Mouse (Mus musculus): ENCODE results near the gene Elane. TPM values are rescaled to one million over a fixed set of nuclear protein-coding genes. Genes with fewer than 3 reads are reported as not detected.

Gene Elane
- polyA plus RNA-seq, 1 experiment: not detected

DNA sequence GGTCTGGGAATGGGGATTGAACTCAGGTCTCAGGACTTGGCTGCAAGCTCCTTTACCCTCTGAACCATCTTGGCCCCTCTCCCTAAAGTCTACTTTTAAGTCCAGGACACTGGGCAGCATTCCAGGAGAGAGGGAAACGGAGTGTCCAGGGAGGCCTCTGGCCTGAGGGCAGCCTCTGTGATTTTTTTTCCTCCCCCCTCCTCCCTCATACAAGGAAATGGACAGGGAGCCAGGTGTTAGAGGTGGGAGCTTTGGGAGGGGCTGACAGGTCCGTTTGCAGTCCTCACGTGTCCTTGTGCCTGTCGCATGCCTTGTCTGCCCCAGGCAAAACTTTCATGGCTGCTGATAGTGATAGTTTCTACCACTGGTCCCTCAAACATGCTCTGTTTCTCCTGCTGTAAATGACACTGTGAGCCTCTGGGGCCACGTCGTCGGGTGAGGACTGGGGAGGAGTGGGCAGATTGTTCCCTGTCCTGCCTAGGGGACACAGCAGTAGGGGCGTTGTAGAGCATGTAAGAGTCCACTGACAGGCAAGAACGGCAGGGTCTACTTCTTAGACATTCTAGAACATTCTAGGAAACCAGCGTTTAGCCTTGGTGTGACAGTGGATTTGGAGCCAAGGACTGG lies 50.4 kb downstream of the Elane start:
- Histone ChIP-seq H3K4me1 (ENCODE audit: control insufficient read depth, insufficient read depth, low read length) (peaks cover 56% of the 10 kb centered on the region), H3K27ac (ENCODE audit: insufficient read depth, low read depth, low read length) (no peak overlapping the region), H3K4me3 (ENCODE audit: insufficient read depth, low read depth, low read length) (no peak overlapping the region)
- 59% methylated on average over 10 of the region's 10 CpGs for WGBS
- TF ChIP-seq POLR2A (IDR thresholded peaks at IDR 0.05; ENCODE audit: insufficient read depth, low read depth, low read length): no peak
- no peak for TF ChIP-seq CTCF (IDR thresholded peaks at IDR 0.05; ENCODE audit: insufficient read depth, low read depth, low read length)

DNA sequence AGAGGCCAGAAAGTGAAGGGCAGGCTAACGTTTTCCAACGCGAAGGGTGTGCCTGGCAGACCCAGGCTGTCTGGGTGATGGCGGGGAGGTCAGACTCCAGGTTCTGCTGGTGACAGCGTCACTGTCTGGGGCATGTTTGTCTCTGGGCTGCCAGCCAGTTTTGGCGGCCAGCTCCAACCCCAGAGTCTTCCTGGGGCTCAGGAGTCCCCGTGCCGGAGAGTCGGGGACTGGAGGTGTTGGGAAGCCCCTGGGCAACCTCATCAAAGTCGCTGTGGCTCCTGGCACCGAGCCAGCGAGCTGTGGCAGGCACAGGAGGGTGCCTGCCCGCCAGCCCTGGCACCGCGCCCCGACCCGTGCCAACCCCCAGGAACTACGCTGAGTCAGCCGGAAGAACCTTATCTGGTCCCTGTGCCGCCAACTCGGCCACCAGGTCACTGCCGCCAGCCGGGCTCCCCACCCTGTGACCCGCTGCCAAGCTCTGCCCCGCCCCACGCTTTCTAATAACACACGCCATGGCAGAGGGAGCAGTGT lies 50.9 kb downstream of the Elane start:
- H3K4me1 ChIP-seq (ENCODE audit: control insufficient read depth, insufficient read depth, low read length): peaks cover 54% of the 10 kb centered on the region
- 22% methylated on average over 27 of the region's 27 CpGs for WGBS
- no peak overlapping the region for H3K4me3 ChIP-seq (ENCODE audit: insufficient read depth, low read depth, low read length)
- TF ChIP-seq POLR2A (IDR thresholded peaks at IDR 0.05; ENCODE audit: insufficient read depth, low read depth, low read length) (no peak), CTCF (IDR thresholded peaks at IDR 0.05; ENCODE audit: insufficient read depth, low read depth, low read length) (no peak)
- H3K27ac ChIP-seq (ENCODE audit: insufficient read depth, low read depth, low read length): no peak overlapping the region

Other genes starting within 250 kb of the Elane start
- gene Shc2, start 248.3 kb upstream of the Elane start, polyA plus RNA-seq (2012; ENCODE audit: insufficient read depth, insufficient read length, low replicate concordance, missing spikeins): not detected in 2 replicates
- not detected in 2 replicates for gene Odf3l2, start 240.5 kb upstream of the Elane start, polyA plus RNA-seq (2012; ENCODE audit: insufficient read depth, insufficient read length, low replicate concordance, missing spikeins)
- not detected in 2 replicates for gene Madcam1, start 221.7 kb upstream of the Elane start, polyA plus RNA-seq (2012; ENCODE audit: insufficient read depth, insufficient read length, low replicate concordance, missing spikeins)
- gene Tpgs1, start 216.9 kb upstream of the Elane start, polyA plus RNA-seq (2012; ENCODE audit: insufficient read depth, insufficient read length, low replicate concordance, missing spikeins): not detected in 2 replicates
- gene Cdc34, start 204.1 kb upstream of the Elane start, polyA plus RNA-seq (2012; ENCODE audit: insufficient read depth, insufficient read length, low replicate concordance, missing spikeins): not detected in 2 replicates
- not detected in 2 replicates for gene Gzmm, start 197.2 kb upstream of the Elane start, polyA plus RNA-seq (2012; ENCODE audit: insufficient read depth, insufficient read length, low replicate concordance, missing spikeins)
- gene Bsg, start 181.8 kb upstream of the Elane start, polyA plus RNA-seq (2012; ENCODE audit: insufficient read depth, insufficient read length, low replicate concordance, missing spikeins): not detected in 2 replicates
- not detected in 2 replicates for gene Hcn2, start 169.6 kb upstream of the Elane start, polyA plus RNA-seq (2012; ENCODE audit: insufficient read depth, insufficient read length, low replicate concordance, missing spikeins)
- not detected in 2 replicates for gene Polrmt, start 139.7 kb upstream of the Elane start, polyA plus RNA-seq (2012; ENCODE audit: insufficient read depth, insufficient read length, low replicate concordance, missing spikeins)
- not detected in 2 replicates for gene Fgf22, start 131.2 kb upstream of the Elane start, polyA plus RNA-seq (2012; ENCODE audit: insufficient read depth, insufficient read length, low replicate concordance, missing spikeins)
- gene Rnf126, start 119.3 kb upstream of the Elane start, polyA plus RNA-seq (2012; ENCODE audit: insufficient read depth, insufficient read length, low replicate concordance, missing spikeins): not detected in 2 replicates
- gene Fstl3, start 109.0 kb upstream of the Elane start, polyA plus RNA-seq (2012; ENCODE audit: insufficient read depth, insufficient read length, low replicate concordance, missing spikeins): not detected in 2 replicates
- not detected in 2 replicates for gene Prss57, start 95.3 kb upstream of the Elane start, polyA plus RNA-seq (2012; ENCODE audit: insufficient read depth, insufficient read length, low replicate concordance, missing spikeins)
- gene Palm, start 92.7 kb upstream of the Elane start, polyA plus RNA-seq (2012; ENCODE audit: insufficient read depth, insufficient read length, low replicate concordance, missing spikeins): not detected in 2 replicates
- not detected in 2 replicates for gene Misp, start 65.3 kb upstream of the Elane start, polyA plus RNA-seq (2012; ENCODE audit: insufficient read depth, insufficient read length, low replicate concordance, missing spikeins)
- gene Ptbp1, start 31.8 kb upstream of the Elane start, polyA plus RNA-seq (2012; ENCODE audit: insufficient read depth, insufficient read length, low replicate concordance, missing spikeins): 555 TPM in 1 of 2 replicates, not detected in the other
- not detected in 2 replicates for gene Prtn3, start 11.8 kb upstream of the Elane start, polyA plus RNA-seq (2012; ENCODE audit: insufficient read depth, insufficient read length, low replicate concordance, missing spikeins)
- not detected in 2 replicates for gene Plppr3, start 11.6 kb upstream of the Elane start, polyA plus RNA-seq (2012; ENCODE audit: insufficient read depth, insufficient read length, low replicate concordance, missing spikeins)
- not detected in 2 replicates for gene Cfd, start 4.6 kb downstream of the Elane start, polyA plus RNA-seq (2012; ENCODE audit: insufficient read depth, insufficient read length, low replicate concordance, missing spikeins)
- not detected in 2 replicates for gene Med16, start 22.7 kb downstream of the Elane start, polyA plus RNA-seq (2012; ENCODE audit: insufficient read depth, insufficient read length, low replicate concordance, missing spikeins)
- not detected in 2 replicates for gene Gm26602, start 24.6 kb downstream of the Elane start, polyA plus RNA-seq (2012; ENCODE audit: insufficient read depth, insufficient read length, low replicate concordance, missing spikeins)
- gene Kiss1r, start 30.7 kb downstream of the Elane start, polyA plus RNA-seq (2012; ENCODE audit: insufficient read depth, insufficient read length, low replicate concordance, missing spikeins): not detected in 2 replicates
- gene R3hdm4, start 35.0 kb downstream of the Elane start, polyA plus RNA-seq (2012; ENCODE audit: insufficient read depth, insufficient read length, low replicate concordance, missing spikeins): not detected in 2 replicates
- not detected in 2 replicates for gene Arid3a, start 40.8 kb downstream of the Elane start, polyA plus RNA-seq (2012; ENCODE audit: insufficient read depth, insufficient read length, low replicate concordance, missing spikeins)
- gene Wdr18, start 73.9 kb downstream of the Elane start, polyA plus RNA-seq (2012; ENCODE audit: insufficient read depth, insufficient read length, low replicate concordance, missing spikeins): not detected in 2 replicates
- not detected in 2 replicates for gene Grin3b, start 84.5 kb downstream of the Elane start, polyA plus RNA-seq (2012; ENCODE audit: insufficient read depth, insufficient read length, low replicate concordance, missing spikeins)
- gene Tmem259, start 98.1 kb downstream of the Elane start, polyA plus RNA-seq (2012; ENCODE audit: insufficient read depth, insufficient read length, low replicate concordance, missing spikeins): not detected in 2 replicates
- gene Cnn2, start 102.3 kb downstream of the Elane start, polyA plus RNA-seq (2012; ENCODE audit: insufficient read depth, insufficient read length, low replicate concordance, missing spikeins): 124 and 250 TPM in 2 replicates
- gene Abca7, start 110.2 kb downstream of the Elane start, polyA plus RNA-seq (2012; ENCODE audit: insufficient read depth, insufficient read length, low replicate concordance, missing spikeins): not detected in 2 replicates
- 193 and 203 TPM in 2 replicates for gene Arhgap45, start 130.4 kb downstream of the Elane start, polyA plus RNA-seq (2012; ENCODE audit: insufficient read depth, insufficient read length, low replicate concordance, missing spikeins)
- gene Polr2e, start 153.5 kb downstream of the Elane start, polyA plus RNA-seq (2012; ENCODE audit: insufficient read depth, insufficient read length, low replicate concordance, missing spikeins): not detected in 2 replicates
- gene Gpx4, start 160.9 kb downstream of the Elane start, polyA plus RNA-seq (2012; ENCODE audit: insufficient read depth, insufficient read length, low replicate concordance, missing spikeins): not detected in 2 replicates
- gene Sbno2, start 219.3 kb downstream of the Elane start, polyA plus RNA-seq (2012; ENCODE audit: insufficient read depth, insufficient read length, low replicate concordance, missing spikeins): not detected in 2 replicates
- not detected in 2 replicates for gene Stk11, start 229.6 kb downstream of the Elane start, polyA plus RNA-seq (2012; ENCODE audit: insufficient read depth, insufficient read length, low replicate concordance, missing spikeins)